Mouse (Mus musculus): ENCODE results near the gene Mrpl39. TPM values are rescaled to one million over a fixed set of nuclear protein-coding genes. Genes with fewer than 3 reads are reported as not detected.

Gene Mrpl39
- polyA plus RNA-seq, 1 experiment from 2014 or later, result 36.4 TPM

DNA sequence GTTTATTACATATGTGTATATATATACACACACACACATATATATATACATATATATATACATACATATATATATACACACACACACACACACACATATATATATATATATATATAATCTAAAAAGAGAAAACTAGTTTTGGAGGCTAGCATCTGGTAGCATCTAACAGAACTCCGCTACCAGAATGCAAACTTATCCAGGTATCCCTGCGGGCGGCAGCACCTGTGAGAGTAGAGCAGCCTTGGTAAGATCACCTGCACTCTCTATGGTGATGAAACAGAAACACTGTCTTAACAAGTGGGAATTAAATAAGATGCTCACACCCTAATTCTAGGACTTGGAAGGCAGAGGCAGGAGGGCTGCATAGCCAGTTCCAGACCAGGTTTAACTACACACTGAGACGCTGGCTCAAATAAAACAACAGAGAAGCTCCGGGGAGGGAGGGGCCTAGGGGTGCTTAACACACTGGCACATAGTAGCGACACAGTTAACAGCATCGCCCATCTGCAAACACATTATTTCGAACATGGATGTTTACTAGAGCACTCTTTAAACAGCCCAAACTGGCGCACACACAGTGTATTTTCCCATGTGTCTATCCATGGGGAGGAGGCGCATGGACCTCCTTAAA is 17.8 kb downstream of the Mrpl39 start:
- WGBS, result 97% methylated on average over 10 of the region's 10 CpGs
- H3K36me3 ChIP-seq (replicated peaks), result peaks cover 13% of the 10 kb centered on the region
- no peaks in the 10 kb centered on the region for H3K9me3 ChIP-seq
- no peak overlapping the region for H3K4me2 ChIP-seq
- H3K9ac ChIP-seq, result no peak overlapping the region
- H3K27me3 ChIP-seq (replicated peaks), result no peaks in the 10 kb centered on the region
- no peak overlapping the region for H3K27ac ChIP-seq
- ATAC-seq (replicated peaks), result no peak
- H3K4me1 ChIP-seq, result no peaks in the 10 kb centered on the region
- no peak overlapping the region for H3K4me3 ChIP-seq

DNA sequence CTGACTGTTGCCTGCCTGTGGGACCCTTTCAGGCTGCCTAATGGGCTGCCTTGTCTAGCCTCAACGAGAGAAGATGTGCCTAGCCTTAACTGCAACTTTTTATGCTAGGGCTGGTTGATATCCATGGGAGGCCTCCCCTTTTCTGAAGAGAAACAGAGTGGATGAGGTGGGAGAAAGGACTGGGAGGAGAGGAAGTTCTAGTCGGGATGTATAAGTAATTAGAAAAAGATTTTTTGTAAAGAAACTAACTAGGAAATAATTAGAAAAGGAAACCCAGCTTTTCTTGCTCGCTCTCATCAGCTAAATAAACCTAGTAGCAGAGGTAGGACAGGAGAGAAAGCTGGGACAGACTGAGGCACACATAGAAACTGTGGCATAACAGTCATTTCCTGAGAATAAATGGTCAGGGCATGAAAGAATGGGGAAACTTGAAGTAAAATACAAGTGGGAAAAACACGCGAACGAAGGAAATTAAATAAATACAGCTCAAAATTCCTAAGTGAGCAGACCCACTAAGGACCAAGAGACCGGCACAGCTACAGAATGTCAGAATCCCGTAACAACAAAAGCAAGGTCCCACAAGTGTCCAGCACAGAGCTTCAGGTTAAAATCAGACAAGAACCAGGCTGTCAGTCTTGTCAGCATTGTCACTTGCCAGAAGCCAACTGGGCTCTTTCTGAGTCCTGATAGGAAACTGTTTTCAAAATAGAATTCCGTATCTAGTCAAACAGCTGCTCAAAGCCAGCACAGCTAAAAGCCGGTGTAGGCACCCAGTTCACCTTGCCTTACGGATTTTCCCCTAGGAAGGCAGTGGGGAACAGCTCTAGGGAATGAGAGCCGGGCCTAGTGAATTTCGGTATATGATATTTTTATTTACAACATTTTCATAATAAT is 18.6 kb downstream of the Mrpl39 start:
- ATAC-seq (replicated peaks), result no peak
- no peak overlapping the region for H3K9ac ChIP-seq
- no peak overlapping the region for H3K27ac ChIP-seq

DNA sequence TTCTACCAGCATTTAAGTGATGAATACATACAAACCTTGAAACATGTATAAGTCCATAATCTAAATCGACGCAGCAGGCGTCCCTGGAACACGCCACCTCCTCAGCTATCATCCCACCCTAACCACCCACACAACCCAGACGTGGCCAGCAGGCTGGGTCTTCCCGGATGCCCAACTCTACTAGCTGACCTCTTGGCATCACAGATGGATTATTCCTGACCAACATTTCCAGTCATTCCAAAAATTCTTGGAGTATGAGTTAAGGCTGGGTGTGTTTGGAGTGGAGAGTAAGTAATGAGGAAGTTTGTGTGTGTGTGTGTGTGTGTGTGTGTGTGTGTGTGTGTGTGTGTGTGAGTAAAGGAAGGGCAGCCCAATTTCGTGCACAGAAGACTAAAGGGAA is 19.3 kb downstream of the Mrpl39 start:
- Histone ChIP-seq H3K4me1 (no peaks in the 10 kb centered on the region), H3K9me3 (no peaks in the 10 kb centered on the region), H3K36me3 (replicated peaks) (peaks cover 4% of the 10 kb centered on the region), H3K9ac (no peak overlapping the region), H3K4me2 (no peak overlapping the region), H3K27ac (no peak overlapping the region), H3K27me3 (replicated peaks) (no peaks in the 10 kb centered on the region), H3K4me3 (no peak overlapping the region)
- no peak for ATAC-seq (replicated peaks)
- WGBS, result 91% methylated on average over 7 of the region's 7 CpGs

More for the DNA sequence above, 18.6 kb downstream of the Mrpl39 start:
- 92% methylated on average over 13 of the region's 13 CpGs for WGBS
- Histone ChIP-seq H3K36me3 (replicated peaks) (peaks cover 11% of the 10 kb centered on the region), H3K9me3 (no peaks in the 10 kb centered on the region), H3K4me3 (no peak overlapping the region), H3K4me1 (no peaks in the 10 kb centered on the region), H3K4me2 (no peak overlapping the region), H3K27me3 (replicated peaks) (no peaks in the 10 kb centered on the region)

DNA sequence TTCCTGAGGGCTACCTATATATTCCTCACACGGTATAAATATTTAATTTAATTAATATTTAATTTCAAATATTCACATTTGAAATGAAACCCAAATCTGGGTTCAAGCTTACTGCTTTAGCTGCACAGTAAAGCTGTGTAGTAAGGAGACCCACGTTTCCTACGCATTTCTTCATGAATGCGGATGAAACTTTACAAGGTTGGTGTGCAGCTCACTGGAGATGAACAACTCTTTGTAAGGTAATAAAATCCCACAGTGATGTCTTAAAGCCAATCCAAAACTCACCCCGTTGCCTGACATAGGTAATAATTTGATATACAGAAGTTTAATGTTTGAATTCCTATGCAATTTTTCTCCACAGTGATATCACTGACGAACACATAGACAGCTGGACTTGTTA is 20.6 kb downstream of the Mrpl39 start:
- Histone ChIP-seq H3K36me3 (replicated peaks) (no peaks in the 10 kb centered on the region), H3K27me3 (replicated peaks) (no peaks in the 10 kb centered on the region), H3K9me3 (no peaks in the 10 kb centered on the region), H3K9ac (no peak overlapping the region), H3K4me1 (no peaks in the 10 kb centered on the region), H3K4me3 (no peak overlapping the region), H3K4me2 (no peak overlapping the region), H3K27ac (no peak overlapping the region)
- WGBS, result 92% methylated on average over 6 of the region's 6 CpGs
- ATAC-seq (replicated peaks), result no peak

DNA sequence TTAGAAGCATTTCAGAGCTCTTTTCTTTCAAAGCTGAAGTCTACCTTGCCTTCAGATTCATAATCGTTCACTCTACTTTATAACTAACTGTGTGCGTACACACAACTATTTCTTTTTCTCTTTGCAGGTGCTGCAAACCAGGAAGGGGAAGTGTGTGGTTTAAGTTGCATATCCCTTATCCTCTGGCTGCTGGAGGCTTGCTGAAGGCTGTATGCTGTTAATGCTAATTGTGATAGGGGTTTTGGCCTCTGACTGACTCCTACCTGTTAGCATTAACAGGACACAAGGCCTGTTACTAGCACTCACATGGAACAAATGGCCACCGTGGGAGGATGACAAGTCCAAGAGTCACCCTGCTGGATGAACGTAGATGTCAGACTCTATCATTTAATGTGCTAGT is 21.6 kb downstream of the Mrpl39 start:
- H3K9ac ChIP-seq, result no peak overlapping the region
- H3K27ac ChIP-seq, result no peak overlapping the region
- no peaks in the 10 kb centered on the region for H3K4me1 ChIP-seq
- 83% methylated on average over 4 of the region's 4 CpGs for WGBS
- H3K4me3 ChIP-seq, result no peak overlapping the region
- no peak overlapping the region for H3K4me2 ChIP-seq
- no peaks in the 10 kb centered on the region for H3K9me3 ChIP-seq
- no peak for ATAC-seq (replicated peaks)
- H3K36me3 ChIP-seq (replicated peaks), result no peaks in the 10 kb centered on the region
- H3K27me3 ChIP-seq (replicated peaks), result no peaks in the 10 kb centered on the region

DNA sequence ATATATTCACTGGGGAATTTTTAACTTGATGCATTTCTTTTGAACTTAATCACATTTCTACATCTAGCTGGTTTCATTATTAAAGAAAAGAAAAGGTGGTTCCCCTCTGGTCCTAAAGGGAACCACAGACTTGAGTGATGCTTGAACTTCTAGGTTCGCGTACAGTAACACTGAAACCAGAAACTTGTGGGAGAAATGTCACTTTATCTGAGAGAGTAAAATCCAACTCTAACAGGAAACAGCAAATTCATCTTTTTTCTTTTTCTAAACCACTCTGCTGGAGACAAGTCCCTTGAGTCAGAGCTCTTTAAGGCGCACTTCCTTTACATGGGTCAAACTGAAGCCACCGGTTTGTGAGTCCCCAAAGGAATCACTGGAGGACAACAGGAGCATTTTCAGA is 22.4 kb downstream of the Mrpl39 start:
- H3K9me3 ChIP-seq, result no peaks in the 10 kb centered on the region
- ATAC-seq (replicated peaks), result no peak
- H3K4me3 ChIP-seq, result no peak overlapping the region
- no peaks in the 10 kb centered on the region for H3K4me1 ChIP-seq
- H3K36me3 ChIP-seq (replicated peaks), result no peaks in the 10 kb centered on the region
- H3K27ac ChIP-seq, result no peak overlapping the region
- H3K4me2 ChIP-seq, result no peak overlapping the region
- no peak overlapping the region for H3K9ac ChIP-seq
- 87% methylated on average over 4 of the region's 4 CpGs for WGBS
- no peaks in the 10 kb centered on the region for H3K27me3 ChIP-seq (replicated peaks)

- H3K4me1 ChIP-seq, result no peaks in the 10 kb centered on the region; the same call in 1 of the 2 replicates
- ATAC-seq (replicated peaks), result no peak
- H3K27ac ChIP-seq, result no peak overlapping the region
- H3K27me3 ChIP-seq (replicated peaks), result peaks cover 12% of the 10 kb centered on the region
- 77% methylated on average over 2 of the region's 2 CpGs for WGBS
- no peak overlapping the region for H3K4me2 ChIP-seq
- no peaks in the 10 kb centered on the region for H3K36me3 ChIP-seq (replicated peaks)
- no peak overlapping the region for H3K9ac ChIP-seq
- H3K4me3 ChIP-seq, result no peak overlapping the region
- H3K9me3 ChIP-seq, result no peaks in the 10 kb centered on the region
These were observed 26.9 kb downstream of the Mrpl39 start for GRCm38 (mm10) chr16:84708649-84709048.

- Histone ChIP-seq H3K27me3 (replicated peaks) (peaks cover 15% of the 10 kb centered on the region), H3K9me3 (no peaks in the 10 kb centered on the region), H3K9ac (no peak overlapping the region), H3K36me3 (replicated peaks) (no peaks in the 10 kb centered on the region), H3K4me3 (no peak overlapping the region), H3K4me2 (no peak overlapping the region), H3K4me1 (peaks cover 7% of the 10 kb centered on the region), H3K27ac (no peak overlapping the region)
- WGBS, result 83% methylated on average over 4 of the region's 4 CpGs
- ATAC-seq (replicated peaks), result no peak
These were observed 27.7 kb downstream of the Mrpl39 start for GRCm38 (mm10) chr16:84707802-84708201.

GRCm38 (mm10) chr16:84706571-84706970 is 29.0 kb downstream of the Mrpl39 start:
- no peak for ATAC-seq (replicated peaks)
- H3K27ac ChIP-seq, result no peak overlapping the region
- no peak overlapping the region for H3K4me3 ChIP-seq
- WGBS, result 89% methylated on average over 6 of the region's 6 CpGs
- no peak overlapping the region for H3K4me2 ChIP-seq
- peaks cover 24% of the 10 kb centered on the region for H3K27me3 ChIP-seq (replicated peaks)
- H3K9me3 ChIP-seq, result no peaks in the 10 kb centered on the region
- no peaks in the 10 kb centered on the region for H3K36me3 ChIP-seq (replicated peaks)
- H3K9ac ChIP-seq, result no peak overlapping the region
- H3K4me1 ChIP-seq, result peaks cover 10% of the 10 kb centered on the region

DNA sequence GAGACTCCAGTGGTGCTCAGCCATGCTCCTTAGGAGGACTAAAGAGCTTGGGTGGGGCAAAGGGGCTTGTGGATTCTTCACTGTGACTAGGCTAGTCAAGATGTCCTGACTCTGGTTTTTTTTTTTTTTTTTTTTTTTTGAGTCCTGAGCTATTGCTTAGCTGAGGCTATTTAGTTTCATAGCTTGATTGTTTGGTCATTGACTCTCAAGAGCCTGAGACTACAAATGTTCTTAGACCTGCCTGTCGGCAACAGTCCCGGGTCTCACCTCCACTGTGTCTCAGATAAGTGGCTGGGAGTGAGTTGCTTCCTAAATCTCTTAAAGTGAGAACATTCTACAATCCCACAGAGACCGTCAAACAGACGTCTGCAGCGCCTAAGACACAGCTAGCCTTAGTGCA is 30.0 kb downstream of the Mrpl39 start:
- 80% methylated on average over 5 of the region's 5 CpGs for WGBS
- H3K9me3 ChIP-seq, result no peaks in the 10 kb centered on the region
- no peak for ATAC-seq (replicated peaks)

DNA sequence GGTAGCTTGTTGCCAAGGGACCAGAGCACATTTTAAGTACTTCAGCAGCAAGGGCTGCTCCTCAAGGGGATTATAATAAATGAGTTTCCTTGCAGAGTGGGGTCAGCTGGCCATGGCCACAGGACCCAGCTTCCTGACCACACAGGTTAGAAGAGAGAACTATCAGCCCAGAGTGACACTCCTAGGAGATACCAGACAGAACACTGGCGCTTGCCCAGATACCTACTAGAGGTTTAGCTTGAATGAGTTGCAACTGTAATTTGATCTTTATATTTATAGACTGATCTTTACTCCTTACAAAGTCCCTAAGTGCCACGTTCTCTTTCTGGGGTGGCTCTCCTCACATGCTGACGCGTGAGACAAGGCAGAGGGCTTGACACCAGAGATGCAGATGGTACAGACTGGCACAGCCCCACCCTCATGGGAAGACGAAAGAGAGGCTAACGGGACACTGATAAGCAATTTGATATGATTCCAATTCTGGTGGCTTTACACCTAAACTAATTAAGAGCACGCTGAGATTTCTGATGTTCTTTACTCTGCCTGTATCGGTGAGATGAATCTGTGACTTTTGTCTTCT is 30.8 kb downstream of the Mrpl39 start:
- WGBS, result 81% methylated on average over 8 of the region's 8 CpGs
- Histone ChIP-seq H3K9me3 (no peaks in the 10 kb centered on the region), H3K4me2 (no peak overlapping the region), H3K27ac (no peak overlapping the region), H3K4me1 (peaks cover 10% of the 10 kb centered on the region), H3K4me3 (no peak overlapping the region), H3K27me3 (replicated peaks) (peaks cover 24% of the 10 kb centered on the region), H3K9ac (no peak overlapping the region), H3K36me3 (replicated peaks) (no peaks in the 10 kb centered on the region)
- no peak for ATAC-seq (replicated peaks)

More for the DNA sequence above, 30.0 kb downstream of the Mrpl39 start:
- H3K4me2 ChIP-seq, result no peak overlapping the region
- peaks cover 24% of the 10 kb centered on the region for H3K27me3 ChIP-seq (replicated peaks)
- H3K4me3 ChIP-seq, result no peak overlapping the region
- H3K9ac ChIP-seq, result no peak overlapping the region
- H3K36me3 ChIP-seq (replicated peaks), result no peaks in the 10 kb centered on the region
- peaks cover 10% of the 10 kb centered on the region for H3K4me1 ChIP-seq
- H3K27ac ChIP-seq, result no peak overlapping the region

DNA sequence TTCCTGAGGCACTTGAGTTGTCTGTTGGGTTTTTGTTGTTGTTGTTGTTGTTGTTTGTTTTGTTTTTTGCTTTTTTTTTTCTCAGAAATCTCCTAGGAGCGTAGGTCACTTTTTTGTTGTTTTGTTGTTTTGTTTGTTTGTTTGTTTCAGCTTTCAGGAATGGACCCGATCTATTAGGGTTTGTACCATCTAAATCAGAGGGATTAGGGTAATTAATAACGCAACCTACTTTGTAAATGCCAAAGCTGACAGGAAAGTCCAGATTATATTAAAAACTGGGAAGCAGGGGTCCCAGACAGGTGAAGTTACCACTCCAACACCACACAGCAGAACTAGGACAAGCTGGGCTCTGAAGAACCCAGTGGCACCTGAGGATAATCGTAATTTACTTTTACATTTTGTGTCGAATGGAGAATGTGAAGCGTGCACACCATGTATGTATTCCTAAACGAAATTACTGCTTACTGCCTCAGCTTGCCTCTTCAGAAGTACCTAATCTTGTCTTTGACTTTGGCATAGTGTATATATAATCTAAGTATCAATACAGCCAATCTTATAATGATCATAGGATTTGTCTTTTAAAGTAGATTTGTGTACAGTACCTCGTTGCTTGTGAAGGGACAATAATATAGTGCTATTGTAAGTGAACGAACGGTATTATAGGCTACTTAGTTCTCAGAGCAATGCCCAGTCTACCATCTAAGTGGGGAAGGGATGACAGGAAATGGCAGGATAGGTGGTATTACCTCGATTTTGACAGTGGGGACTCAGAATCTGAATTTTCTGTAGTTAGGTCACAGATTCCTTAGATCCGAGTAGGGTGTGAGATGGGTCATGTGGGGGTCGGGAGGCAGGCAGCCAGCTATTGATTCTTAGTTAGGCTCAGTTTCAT is 31.5 kb downstream of the Mrpl39 start:
- Histone ChIP-seq H3K4me1 (peaks cover 10% of the 10 kb centered on the region), H3K4me2 (peak overlapping the region; percentile 100), H3K9ac (no peak overlapping the region), H3K9me3 (no peaks in the 10 kb centered on the region), H3K4me3 (peak overlapping the region; percentile 57), H3K36me3 (replicated peaks) (no peaks in the 10 kb centered on the region), H3K27me3 (replicated peaks) (peaks cover 24% of the 10 kb centered on the region), H3K27ac (no peak overlapping the region)
- WGBS, result 62% methylated on average over 13 of the region's 13 CpGs
- no peak for ATAC-seq (replicated peaks)

All from midbrain, embryonic 15.5 days (tissue).